Mouse (Mus musculus) cortical plate, adult 2 months (tissue): ENCODE data around the gene Trim41.

ENCODE experiments used
- CTCF ChIP-seq: fragments of 200-500 bp; IDR thresholded peaks from 2 replicates; pipeline ENCODE4 v1.5.1; 2011; ENCODE audit warnings: mild to moderate bottlenecking, control low read depth, low read length; ENCODE audit not compliant: insufficient read depth; ENCODE audit errors: extremely low read depth
- POLR2A ChIP-seq: fragments of 200-500 bp; IDR thresholded peaks from 2 replicates; pipeline ENCODE4 v1.6.1; 2011; ENCODE audit warnings: mild to moderate bottlenecking, low read length, control low read depth; ENCODE audit not compliant: insufficient read depth; ENCODE audit errors: extremely low read depth

DNA sequence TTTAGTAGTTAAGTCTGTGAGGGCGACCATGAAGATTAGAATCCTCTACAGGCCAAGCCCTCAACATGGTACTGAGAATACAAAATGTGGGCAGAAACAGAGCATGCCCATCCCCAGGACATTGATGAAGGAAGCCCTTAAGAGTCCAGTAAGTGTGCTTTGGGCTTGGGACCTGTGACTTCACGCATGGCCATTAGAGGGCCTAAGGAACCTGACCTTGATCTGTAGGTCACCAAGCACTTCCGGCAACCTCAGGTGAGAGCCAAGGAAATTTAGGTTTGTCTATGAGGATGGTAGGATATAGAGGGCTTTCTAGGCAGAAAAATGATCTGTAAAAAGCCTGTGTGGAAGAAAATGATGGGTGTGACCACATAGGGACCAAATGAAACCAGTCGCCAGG lies 20.9 kb downstream of the Trim41 start:
- TF ChIP-seq CTCF (no peak), POLR2A (no peak)
